Mouse (Mus musculus): ENCODE measurements around the gene Kctd10.

DNA sequence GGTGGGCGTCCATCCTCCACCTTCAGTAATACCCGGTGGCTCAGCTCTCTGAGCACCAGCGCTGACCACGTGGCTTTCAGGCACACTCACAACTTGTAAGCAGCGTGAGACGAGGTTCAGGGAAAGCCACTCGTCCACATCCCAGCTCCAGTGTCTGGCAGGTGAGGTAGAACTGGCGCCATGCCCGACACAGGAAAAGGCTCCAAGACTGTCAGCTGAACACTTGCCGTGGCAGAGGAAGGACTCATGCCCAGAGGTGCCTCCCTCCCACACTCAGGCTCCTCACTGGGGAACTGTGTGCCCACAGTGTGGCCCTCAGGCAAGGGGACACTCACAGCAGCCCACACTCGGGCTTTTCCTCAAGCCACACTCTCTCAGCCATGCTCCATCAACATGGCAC lies 7.1 kb downstream of the Kctd10 start:
- TF ChIP-seq CTCF (IDR thresholded peaks at IDR 0.05; ENCODE audit: low read depth, low read length): no peak
- no peak for TF ChIP-seq GATA1 (IDR thresholded peaks at IDR 0.05; ENCODE audit: borderline replicate concordance, low read length)
- no peak for TF ChIP-seq TAL1 (conservative IDR thresholded peaks at IDR 0.05; ENCODE audit: low read depth, low read length)
- TF ChIP-seq POLR2AphosphoS5 (IDR thresholded peaks at IDR 0.05; ENCODE audit: insufficient replicate concordance, low read depth, low read length): no peak
- no peak for TF ChIP-seq GATA2 (IDR thresholded peaks at IDR 0.05; ENCODE audit: borderline replicate concordance, low read depth, low read length)

Measured in G1E (cell line).